Mouse (Mus musculus): ENCODE data around the gene Nr2c1.
A peak's percentile ranks its signal among the peaks of the same experiment; 100 is the strongest.

Gene Nr2c1

DNA sequence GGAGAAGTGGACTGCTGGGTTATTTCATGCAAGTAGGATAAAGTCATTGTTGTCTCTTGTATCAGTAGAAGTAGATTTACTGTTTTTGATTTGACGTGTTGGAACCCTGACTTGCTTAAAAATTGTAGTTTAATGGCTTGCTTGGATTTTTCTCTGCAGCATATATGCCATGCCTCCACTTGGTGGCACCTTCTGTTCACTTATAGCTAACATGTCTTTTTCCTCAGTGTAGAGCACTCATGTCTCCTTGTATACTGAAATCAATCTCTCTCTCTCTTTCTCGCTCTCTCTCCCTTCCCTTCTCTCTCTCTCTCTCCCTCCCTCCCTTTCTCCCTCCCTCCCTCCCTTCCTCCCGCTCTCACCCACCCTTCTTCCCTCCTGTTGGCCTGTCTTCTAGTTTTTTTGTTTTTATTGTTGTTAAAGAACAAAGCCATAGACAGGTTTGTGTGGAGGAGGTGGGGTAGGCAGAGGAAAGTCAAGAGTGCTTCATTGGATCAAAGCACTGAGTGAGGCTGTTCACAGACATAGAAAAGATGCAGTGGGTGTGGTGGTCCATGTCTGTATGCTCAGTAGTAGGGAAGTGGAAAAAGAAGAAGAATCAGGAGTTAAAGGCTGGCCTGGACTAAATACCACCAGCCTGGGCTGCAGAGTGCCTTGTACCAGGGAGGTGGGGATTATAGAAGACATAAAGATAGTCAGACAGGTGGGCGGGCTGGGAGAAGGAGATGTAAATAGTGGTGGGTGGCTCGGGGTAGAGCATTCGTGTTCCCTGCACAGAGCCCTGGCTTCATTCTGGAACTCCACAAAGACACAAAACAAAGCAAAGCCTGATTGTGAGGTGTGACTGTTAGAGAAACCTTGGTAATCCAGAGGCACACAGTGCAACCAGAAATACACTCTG is 63.1 kb downstream of the Nr2c1 start:
- no peak for DNase-seq (ENCODE audit: low spot score in 2 of 2)

DNA sequence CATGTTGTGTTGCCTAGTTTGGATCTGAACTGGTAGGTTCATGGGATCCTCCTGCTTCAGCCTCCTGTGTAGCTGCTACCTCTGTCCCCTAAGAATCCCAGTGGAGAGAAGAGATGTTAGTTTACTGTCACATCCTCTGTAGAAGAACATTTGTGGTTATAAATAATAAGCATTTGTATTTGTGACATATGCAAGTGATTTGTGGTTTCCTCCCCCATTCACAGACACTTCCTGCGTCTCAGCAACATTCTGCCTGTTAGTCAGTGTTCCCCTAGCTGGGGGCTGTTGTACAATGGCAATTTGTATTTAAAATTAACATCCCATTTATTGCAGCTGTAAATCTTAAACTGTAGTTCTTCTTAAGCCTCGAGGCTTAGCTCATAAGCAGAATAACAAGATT is 63.9 kb downstream of the Nr2c1 start:
- no peak for DNase-seq (ENCODE audit: low spot score in 2 of 2)

DNA sequence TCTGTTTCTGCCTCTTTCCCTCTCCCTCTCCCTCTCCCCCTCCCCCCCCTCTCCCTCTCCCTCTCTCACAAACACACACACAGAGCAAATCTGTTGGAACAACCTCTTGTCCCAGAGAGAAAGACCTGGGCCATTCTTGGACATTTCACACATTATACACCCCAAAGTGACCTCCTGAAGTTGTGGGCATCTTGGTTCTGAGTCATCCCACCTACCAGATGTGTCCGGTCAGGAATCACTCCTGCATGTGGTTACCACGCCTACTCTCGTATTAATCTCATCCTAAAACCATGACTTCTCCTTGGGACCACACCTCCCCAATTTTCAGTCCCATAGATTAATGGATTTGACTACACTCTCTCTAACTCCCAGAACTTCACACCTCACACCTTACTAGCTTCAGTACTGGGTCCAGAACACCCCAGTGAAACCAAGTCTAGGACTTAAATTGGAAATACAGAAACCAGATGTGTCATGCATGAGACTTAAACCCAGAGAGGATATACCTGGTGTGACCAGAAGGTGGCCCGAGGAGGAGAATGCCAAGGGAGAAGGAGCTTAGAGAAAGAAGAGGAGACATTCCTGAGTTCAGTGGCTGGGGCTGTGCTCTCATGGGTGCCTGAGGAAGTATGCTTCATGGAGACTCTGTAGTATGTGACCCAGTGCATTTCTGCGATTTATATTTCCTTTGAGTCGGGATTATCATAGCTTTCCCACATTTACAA is 77.4 kb downstream of the Nr2c1 start:
- no peak for DNase-seq (ENCODE audit: low spot score in 2 of 2)

DNA sequence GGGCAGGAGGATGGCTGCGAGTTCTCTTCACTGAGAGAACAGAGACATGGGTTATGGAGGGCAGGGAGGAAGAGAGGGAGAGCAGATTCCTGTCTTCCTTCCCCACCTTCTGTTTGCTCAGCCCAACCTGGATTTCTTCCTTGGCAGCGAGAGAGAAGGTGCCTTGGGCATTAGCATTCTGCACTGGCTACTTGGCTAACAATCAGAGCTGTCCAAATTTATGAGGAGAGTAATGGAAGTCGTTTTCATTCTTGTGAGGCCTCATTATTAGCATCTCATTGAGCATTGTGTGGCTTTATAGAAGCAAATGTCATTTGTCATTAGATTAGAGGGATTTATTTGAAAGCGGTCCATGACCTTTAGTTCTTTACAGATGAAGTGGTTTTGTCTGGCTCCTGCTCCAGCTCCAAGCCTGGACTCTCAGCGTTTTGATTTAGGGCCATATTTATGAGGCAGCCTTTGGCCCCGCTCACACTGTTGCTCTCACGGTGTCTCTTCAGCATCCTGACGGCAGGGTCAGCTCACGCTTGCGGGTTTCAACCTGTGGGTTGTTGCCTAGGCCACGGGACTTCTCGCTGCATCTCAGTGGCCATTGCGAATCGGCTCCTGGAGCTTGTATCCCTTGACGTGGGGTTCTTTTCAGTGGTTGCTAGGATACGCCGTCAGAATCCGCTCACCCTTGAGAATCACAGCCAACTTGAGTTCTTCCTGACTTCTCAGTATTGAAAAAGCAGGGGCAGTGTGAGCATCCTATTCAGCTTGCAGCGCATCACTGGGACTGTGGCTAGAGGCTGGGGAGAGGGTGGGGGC is 82.6 kb downstream of the Nr2c1 start:
- DNase-seq (ENCODE audit: low spot score in 2 of 2), result peak; percentile 31 to 33

DNA sequence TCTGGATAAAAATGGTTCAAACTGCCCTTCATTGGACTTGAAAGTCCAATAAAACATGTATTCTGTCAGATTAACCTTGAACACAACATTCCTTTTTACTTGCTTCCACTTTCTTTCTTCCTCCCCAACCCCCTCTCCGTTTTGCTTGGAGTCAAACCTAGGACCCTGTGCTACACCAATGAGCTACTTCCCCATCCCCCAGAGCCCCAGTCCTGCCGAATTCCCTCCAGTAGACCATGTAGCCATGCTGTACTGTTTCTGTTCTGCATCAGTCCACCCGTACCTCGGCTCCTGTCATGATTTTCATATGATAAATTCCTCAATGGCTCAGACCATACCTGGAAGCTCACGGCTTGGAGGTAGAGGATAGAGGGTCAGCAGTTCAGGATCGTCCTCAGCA is 83.2 kb downstream of the Nr2c1 start:
- no peak for DNase-seq (ENCODE audit: low spot score in 2 of 2)

DNA sequence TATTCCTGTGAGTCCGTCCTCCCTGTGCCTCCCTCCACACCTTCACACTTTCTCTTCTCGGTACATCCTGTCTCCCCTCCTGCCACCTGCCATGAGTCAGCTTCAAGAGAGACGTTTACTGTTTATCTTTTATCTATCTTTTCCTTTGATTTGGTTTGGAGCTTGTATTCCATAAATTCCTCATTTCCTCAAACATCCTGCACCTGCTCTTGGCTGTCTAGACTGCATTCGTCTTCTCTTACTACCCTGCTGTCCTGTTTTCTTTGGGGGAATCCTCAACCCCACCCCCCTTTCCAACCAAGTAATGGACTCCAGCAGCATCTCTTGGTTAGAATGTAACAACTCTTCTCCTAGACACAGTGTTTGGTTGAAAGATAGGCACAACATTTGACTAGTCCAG is 87.4 kb downstream of the Nr2c1 start:
- DNase-seq (ENCODE audit: low spot score in 2 of 2), result no peak

DNA sequence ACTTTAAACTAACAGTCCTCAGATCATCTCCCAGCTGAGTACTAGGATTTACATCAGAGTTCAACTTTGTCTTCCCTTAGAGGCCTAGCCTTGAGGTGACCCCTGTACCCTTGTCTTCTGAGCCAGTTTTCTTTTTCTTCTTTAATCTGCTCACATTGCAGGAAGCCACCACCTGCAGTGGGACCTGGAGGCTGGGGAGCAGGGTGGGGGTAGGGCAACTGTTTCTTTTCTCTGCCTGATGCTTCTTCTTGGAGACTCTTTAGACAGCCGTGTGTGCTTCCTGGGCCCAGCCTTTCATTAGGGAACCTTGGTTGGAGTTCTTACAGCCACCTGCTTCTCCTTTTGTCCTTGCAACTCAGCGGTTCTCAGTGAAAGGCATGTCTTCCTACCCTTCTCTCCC is 93.5 kb downstream of the Nr2c1 start:
- DNase-seq (ENCODE audit: low spot score in 2 of 2), result no peak

All from frontal cortex, postnatal 10 days (tissue).